Mouse (Mus musculus): ENCODE measurements around the gene Dnajb9. TPM values are rescaled to one million over a fixed set of nuclear protein-coding genes. Genes with fewer than 3 reads are reported as not detected.

Dnajb9 gene
- polyA plus RNA-seq (2015; fragmentation: Nextera tagmentation; extraction: Ambion mirVana), result 20.2 and 22.3 TPM in 2 replicates

DNA sequence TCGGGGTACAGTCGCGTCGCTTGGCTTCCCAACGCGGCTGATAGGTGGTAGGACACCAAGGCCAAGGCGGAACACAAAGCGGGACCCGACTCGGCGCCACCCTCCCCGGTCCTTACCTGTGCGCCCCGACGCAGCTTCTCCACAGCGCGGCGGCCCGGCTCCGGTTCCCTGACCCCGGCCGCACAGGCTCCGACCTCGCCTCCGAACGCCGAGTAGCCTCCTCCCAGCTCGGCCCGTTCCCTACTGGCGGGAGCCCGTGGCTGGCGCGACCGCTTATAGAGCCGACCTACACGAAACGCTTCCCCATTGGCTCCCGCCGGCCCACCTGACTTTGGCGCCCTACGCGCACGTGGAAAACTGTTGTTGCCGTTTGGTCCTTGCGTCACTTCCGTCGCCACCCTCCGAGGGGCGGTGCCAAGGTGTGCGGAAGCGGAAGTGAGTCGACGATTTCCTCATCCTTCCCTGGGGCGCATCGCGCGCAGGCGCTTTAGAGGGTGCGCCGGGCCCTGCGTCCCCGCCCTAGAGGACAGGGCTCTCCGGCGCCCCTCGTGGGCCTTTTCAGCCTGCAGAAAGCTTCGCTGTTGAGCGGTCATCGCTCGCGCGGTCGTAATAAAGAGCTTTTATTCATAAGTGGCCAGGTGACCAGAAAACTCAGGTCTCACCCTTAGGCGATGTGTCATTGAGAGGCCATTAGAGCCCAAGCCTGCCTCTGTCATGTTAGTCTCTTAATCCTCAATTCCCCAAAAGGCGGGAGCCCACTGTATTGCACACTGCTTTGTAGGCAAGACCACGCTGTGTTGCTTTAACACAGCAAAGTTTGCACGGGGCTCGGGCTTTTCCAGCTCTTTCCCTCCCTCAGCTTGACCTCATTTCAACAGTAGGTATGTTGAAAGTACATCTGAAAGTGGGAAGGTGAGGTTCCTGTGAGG is at the start of gene Dnajb9:
Gene Dnajb9, minus strand, starts transcription at position 503 of the 929 bp plus-strand sequence.
- Histone ChIP-seq H3K4me3 (ENCODE audit: low read depth, low read length) (peak within 1 kb of the TSS; percentile 91), H3K4me1 (ENCODE audit: control insufficient read depth, low read depth, low read length) (peaks cover 5% of the 10 kb centered on the region), H3K9ac (ENCODE audit: low read depth, low read length) (peak within 1 kb of the TSS; percentile 87), H3K27ac (ENCODE audit: low read length) (peak within 1 kb of the TSS; percentile 77), H3K27me3 (ENCODE audit: control insufficient read depth, insufficient read depth, low read depth, low read length) (no peaks in the 10 kb centered on the region), H3K9me3 (replicated peaks; ENCODE audit: control insufficient read depth, low read length) (no peaks in the 10 kb centered on the region), H3K36me3 (ENCODE audit: control insufficient read depth, insufficient read depth) (no peaks in the 10 kb centered on the region; the same call in 1 of the 2 replicates), H3K4me2 (ENCODE audit: low read depth, low read length) (peak within 1 kb of the TSS; percentile 96)
- WGBS (ENCODE audit: insufficient replicate concordance), result under 1% methylated on average over 77 of the region's 77 CpGs
- peak; percentile 97 for ATAC-seq (ENCODE audit: low read depth)

DNA sequence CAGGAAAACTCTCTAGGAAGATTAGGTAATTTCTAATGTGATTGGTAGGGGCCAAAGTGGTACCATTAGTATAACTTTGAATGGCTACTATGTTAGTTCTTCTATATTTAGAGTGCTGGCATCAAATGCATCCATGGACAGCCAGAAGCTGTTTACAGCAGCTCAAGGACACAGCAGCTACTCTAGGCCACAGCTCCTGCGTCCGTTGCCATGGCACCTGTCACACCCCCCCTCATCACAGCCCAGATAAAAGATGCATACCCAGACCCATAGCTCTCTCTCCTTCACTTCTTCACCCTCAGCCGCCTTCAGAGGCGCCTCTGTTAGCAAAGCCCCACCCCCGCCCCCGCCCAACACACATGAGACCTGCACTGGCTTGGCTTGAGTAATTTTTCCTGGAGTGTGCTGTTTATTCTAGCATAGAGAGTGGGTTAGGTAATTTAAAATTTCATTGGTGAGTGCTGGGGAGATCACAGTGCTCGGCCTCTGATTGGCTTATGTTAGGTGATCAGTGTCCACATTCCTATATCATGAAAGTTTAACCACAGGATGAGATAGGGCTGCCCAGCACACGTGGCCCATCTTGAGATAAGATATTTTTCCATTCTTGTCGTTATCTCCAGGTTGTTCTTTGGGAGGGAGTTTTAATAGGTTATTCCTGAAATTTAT is 38.3 kb upstream of the Dnajb9 start:
- no peaks in the 10 kb centered on the region for H3K36me3 ChIP-seq (ENCODE audit: control insufficient read depth, insufficient read depth)
- ATAC-seq (ENCODE audit: low read depth), result no peak
- no peaks in the 10 kb centered on the region for H3K9me3 ChIP-seq (replicated peaks; ENCODE audit: control insufficient read depth, low read length)
- H3K4me3 ChIP-seq (ENCODE audit: low read depth, low read length), result no peak overlapping the region
- no peak overlapping the region for H3K9ac ChIP-seq (ENCODE audit: low read depth, low read length)
- H3K4me1 ChIP-seq (ENCODE audit: control insufficient read depth, low read depth, low read length), result no peaks in the 10 kb centered on the region
- H3K27ac ChIP-seq (ENCODE audit: low read length), result no peak overlapping the region
- no peak overlapping the region for H3K4me2 ChIP-seq (ENCODE audit: low read depth, low read length)
- 58% methylated on average over 9 of the region's 9 CpGs for WGBS (ENCODE audit: insufficient replicate concordance)
- no peaks in the 10 kb centered on the region for H3K27me3 ChIP-seq (ENCODE audit: control insufficient read depth, insufficient read depth, low read depth, low read length)

GRCm38 (mm10) chr12:44245739-44246138 is 35.6 kb upstream of the Dnajb9 start:
- H3K36me3 ChIP-seq (ENCODE audit: control insufficient read depth, insufficient read depth), result no peaks in the 10 kb centered on the region
- no peak for ATAC-seq (ENCODE audit: low read depth)
- H3K4me3 ChIP-seq (ENCODE audit: low read depth, low read length), result no peak overlapping the region
- WGBS (ENCODE audit: insufficient replicate concordance), result 67% methylated on average over 3 of the region's 3 CpGs
- no peaks in the 10 kb centered on the region for H3K4me1 ChIP-seq (ENCODE audit: control insufficient read depth, low read depth, low read length)
- no peak overlapping the region for H3K9ac ChIP-seq (ENCODE audit: low read depth, low read length)
- no peaks in the 10 kb centered on the region for H3K9me3 ChIP-seq (replicated peaks; ENCODE audit: control insufficient read depth, low read length)
- no peak overlapping the region for H3K27ac ChIP-seq (ENCODE audit: low read length)
- no peaks in the 10 kb centered on the region for H3K27me3 ChIP-seq (ENCODE audit: control insufficient read depth, insufficient read depth, low read depth, low read length)
- no peak overlapping the region for H3K4me2 ChIP-seq (ENCODE audit: low read depth, low read length)

GRCm38 (mm10) chr12:44242407-44242806 is 32.3 kb upstream of the Dnajb9 start:
- H3K9ac ChIP-seq (ENCODE audit: low read depth, low read length), result no peak overlapping the region
- no peaks in the 10 kb centered on the region for H3K9me3 ChIP-seq (replicated peaks; ENCODE audit: control insufficient read depth, low read length)
- no peak overlapping the region for H3K4me3 ChIP-seq (ENCODE audit: low read depth, low read length)
- WGBS (ENCODE audit: insufficient replicate concordance), result 66% methylated on average over 4 of the region's 4 CpGs
- no peaks in the 10 kb centered on the region for H3K4me1 ChIP-seq (ENCODE audit: control insufficient read depth, low read depth, low read length)
- H3K4me2 ChIP-seq (ENCODE audit: low read depth, low read length), result no peak overlapping the region
- H3K27me3 ChIP-seq (ENCODE audit: control insufficient read depth, insufficient read depth, low read depth, low read length), result no peaks in the 10 kb centered on the region
- no peaks in the 10 kb centered on the region for H3K36me3 ChIP-seq (ENCODE audit: control insufficient read depth, insufficient read depth)
- no peak for ATAC-seq (ENCODE audit: low read depth)
- no peak overlapping the region for H3K27ac ChIP-seq (ENCODE audit: low read length)

DNA sequence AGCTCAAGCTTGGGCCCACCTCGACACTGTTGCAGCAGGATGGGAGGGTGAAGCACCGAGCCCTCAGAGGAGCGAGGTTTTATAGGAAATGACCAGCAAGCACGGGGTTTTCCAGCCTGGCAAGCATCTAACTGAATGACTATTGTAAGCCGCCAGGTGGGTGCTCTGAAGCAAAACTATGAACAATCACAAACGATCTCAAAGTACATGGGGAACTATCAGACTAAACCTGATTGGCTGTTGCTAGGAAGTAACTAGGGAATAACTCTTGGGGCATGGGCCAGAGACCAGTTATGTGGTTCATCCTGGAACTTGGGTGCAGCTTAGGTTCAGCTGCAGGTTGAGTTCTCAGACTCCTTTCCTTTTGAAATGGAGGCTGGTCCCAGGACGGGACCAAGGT is 31.0 kb upstream of the Dnajb9 start:
- ATAC-seq (ENCODE audit: low read depth), result no peak
- no peaks in the 10 kb centered on the region for H3K36me3 ChIP-seq (ENCODE audit: control insufficient read depth, insufficient read depth)
- no peaks in the 10 kb centered on the region for H3K9me3 ChIP-seq (replicated peaks; ENCODE audit: control insufficient read depth, low read length)
- no peak overlapping the region for H3K4me2 ChIP-seq (ENCODE audit: low read depth, low read length)
- no peaks in the 10 kb centered on the region for H3K4me1 ChIP-seq (ENCODE audit: control insufficient read depth, low read depth, low read length)
- no peak overlapping the region for H3K4me3 ChIP-seq (ENCODE audit: low read depth, low read length)
- H3K27me3 ChIP-seq (ENCODE audit: control insufficient read depth, insufficient read depth, low read depth, low read length), result no peaks in the 10 kb centered on the region
- WGBS (ENCODE audit: insufficient replicate concordance), result 58% methylated on average over 7 of the region's 7 CpGs
- no peak overlapping the region for H3K9ac ChIP-seq (ENCODE audit: low read depth, low read length)
- H3K27ac ChIP-seq (ENCODE audit: low read length), result no peak overlapping the region

DNA sequence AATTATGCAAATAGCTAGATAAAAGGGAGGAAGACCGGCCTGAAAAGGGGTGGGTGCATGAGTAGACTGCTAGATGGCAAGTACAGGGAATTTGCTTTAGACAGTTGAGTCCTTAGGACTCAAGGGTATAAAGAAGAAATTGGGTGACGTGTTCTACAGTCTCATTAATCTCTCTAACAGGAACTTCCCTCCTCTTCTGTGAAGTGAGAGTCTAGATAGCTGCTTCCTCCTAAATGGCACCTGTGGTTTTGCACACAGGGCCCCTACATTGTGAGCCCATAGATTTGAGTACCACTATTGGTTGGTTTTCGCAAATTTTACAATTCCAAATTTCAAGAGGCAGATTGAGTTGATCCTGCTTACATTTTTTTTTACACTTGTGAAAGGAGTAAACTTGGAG is 14.5 kb upstream of the Dnajb9 start:
- Histone ChIP-seq H3K9me3 (replicated peaks; ENCODE audit: control insufficient read depth, low read length) (no peaks in the 10 kb centered on the region), H3K4me2 (ENCODE audit: low read depth, low read length) (no peak overlapping the region), H3K4me1 (ENCODE audit: control insufficient read depth, low read depth, low read length) (no peaks in the 10 kb centered on the region), H3K36me3 (ENCODE audit: control insufficient read depth, insufficient read depth) (no peaks in the 10 kb centered on the region), H3K4me3 (ENCODE audit: low read depth, low read length) (no peak overlapping the region), H3K27me3 (ENCODE audit: control insufficient read depth, insufficient read depth, low read depth, low read length) (peaks cover 11% of the 10 kb centered on the region), H3K27ac (ENCODE audit: low read length) (no peak overlapping the region), H3K9ac (ENCODE audit: low read depth, low read length) (no peak overlapping the region)
- ATAC-seq (ENCODE audit: low read depth), result no peak
- WGBS (ENCODE audit: insufficient replicate concordance), result 30% methylated on average over 3 of the region's 3 CpGs

- WGBS (ENCODE audit: insufficient replicate concordance), result 47% methylated on average over 3 of the region's 3 CpGs
- Histone ChIP-seq H3K27me3 (ENCODE audit: control insufficient read depth, insufficient read depth, low read depth, low read length) (peaks cover 11% of the 10 kb centered on the region), H3K4me1 (ENCODE audit: control insufficient read depth, low read depth, low read length) (no peaks in the 10 kb centered on the region), H3K4me2 (ENCODE audit: low read depth, low read length) (no peak overlapping the region), H3K36me3 (ENCODE audit: control insufficient read depth, insufficient read depth) (no peaks in the 10 kb centered on the region), H3K9ac (ENCODE audit: low read depth, low read length) (no peak overlapping the region), H3K9me3 (replicated peaks; ENCODE audit: control insufficient read depth, low read length) (no peaks in the 10 kb centered on the region), H3K27ac (ENCODE audit: low read length) (no peak overlapping the region), H3K4me3 (ENCODE audit: low read depth, low read length) (no peak overlapping the region)
- ATAC-seq (ENCODE audit: low read depth), result no peak
Observed at GRCm38 (mm10) chr12:44223044-44223443, 12.9 kb upstream of the Dnajb9 start.

GRCm38 (mm10) chr12:44221651-44222356 is 11.7 kb upstream of the Dnajb9 start:
- H3K4me2 ChIP-seq (ENCODE audit: low read depth, low read length), result peak overlapping the region; percentile 69
- H3K9me3 ChIP-seq (replicated peaks; ENCODE audit: control insufficient read depth, low read length), result no peaks in the 10 kb centered on the region
- peak overlapping the region; percentile 56 for H3K4me3 ChIP-seq (ENCODE audit: low read depth, low read length)
- no peaks in the 10 kb centered on the region for H3K4me1 ChIP-seq (ENCODE audit: control insufficient read depth, low read depth, low read length)
- no peak overlapping the region for H3K27ac ChIP-seq (ENCODE audit: low read length)
- WGBS (ENCODE audit: insufficient replicate concordance), result 1% methylated on average over 87 of the region's 89 CpGs
- H3K27me3 ChIP-seq (ENCODE audit: control insufficient read depth, insufficient read depth, low read depth, low read length), result peaks cover 11% of the 10 kb centered on the region
- H3K36me3 ChIP-seq (ENCODE audit: control insufficient read depth, insufficient read depth), result no peaks in the 10 kb centered on the region
- ATAC-seq (ENCODE audit: low read depth), result no peak
- H3K9ac ChIP-seq (ENCODE audit: low read depth, low read length), result peak overlapping the region; percentile 37; the same call in 1 of the 2 replicates

Measured in liver, embryonic 16.5 days (tissue).